Mouse (Mus musculus): ENCODE results near the gene Ensa. TPM values are rescaled to one million over a fixed set of nuclear protein-coding genes. Genes with fewer than 3 reads are reported as not detected.
A peak's percentile ranks its signal among the peaks of the same experiment; 100 is the strongest.
"Not testable (repeated sequence)": the region's sequence is repeated elsewhere in the genome, so short reads cannot be mapped to it uniquely, and the experiment has no call there.

Ensa gene
- polyA plus RNA-seq, 1 experiment: not detected

DNA sequence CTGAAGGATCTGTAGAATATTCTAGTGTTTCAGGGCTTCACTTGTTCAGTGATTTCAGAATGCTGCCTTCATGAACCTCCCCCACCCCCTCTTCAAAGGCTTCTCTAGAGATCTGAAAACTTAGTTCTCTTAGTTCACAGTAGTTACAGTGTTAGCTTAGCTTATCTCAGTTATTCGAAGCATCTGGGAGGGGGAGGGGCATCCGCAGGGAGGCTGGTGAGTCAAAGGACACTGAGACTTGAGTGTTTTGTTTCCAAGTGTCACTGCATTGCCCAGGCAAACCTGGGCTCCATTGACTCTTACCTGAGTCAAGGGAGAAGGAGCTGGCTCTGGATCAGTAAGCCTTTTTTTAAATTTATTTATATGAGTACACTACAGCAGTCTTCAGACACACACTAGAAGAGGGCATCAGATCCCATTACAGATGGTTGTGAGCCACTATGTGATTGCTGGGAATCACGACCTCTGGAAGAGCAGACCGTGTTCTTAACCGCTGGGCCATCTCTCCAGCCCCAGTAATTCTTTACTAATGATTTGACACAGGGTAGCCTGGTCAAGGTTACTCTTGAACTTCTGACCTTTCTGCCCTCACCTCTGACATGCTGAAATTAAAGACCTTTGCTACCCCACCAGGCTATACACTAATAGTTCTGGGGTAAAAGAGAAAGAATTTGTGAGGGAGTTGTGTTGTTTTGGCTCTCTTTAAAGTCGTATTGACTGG, 41.5 kb downstream of the Ensa start:
- no peak overlapping the region for H3K4me3 ChIP-seq (ENCODE audit: insufficient read depth, low read depth, low read length)
- no peak for TF ChIP-seq CTCF (IDR thresholded peaks at IDR 0.05; ENCODE audit: insufficient read depth, low read depth, low read length)
- no peak for TF ChIP-seq POLR2A (IDR thresholded peaks at IDR 0.05; ENCODE audit: insufficient read depth, low read depth, low read length)
- no peak overlapping the region for H3K27ac ChIP-seq (ENCODE audit: insufficient read depth, low read depth, low read length)
- WGBS: 64% methylated on average over 6 of the region's 6 CpGs
- H3K4me1 ChIP-seq (ENCODE audit: control insufficient read depth, insufficient read depth, low read length): peaks cover 23% of the 10 kb centered on the region

DNA sequence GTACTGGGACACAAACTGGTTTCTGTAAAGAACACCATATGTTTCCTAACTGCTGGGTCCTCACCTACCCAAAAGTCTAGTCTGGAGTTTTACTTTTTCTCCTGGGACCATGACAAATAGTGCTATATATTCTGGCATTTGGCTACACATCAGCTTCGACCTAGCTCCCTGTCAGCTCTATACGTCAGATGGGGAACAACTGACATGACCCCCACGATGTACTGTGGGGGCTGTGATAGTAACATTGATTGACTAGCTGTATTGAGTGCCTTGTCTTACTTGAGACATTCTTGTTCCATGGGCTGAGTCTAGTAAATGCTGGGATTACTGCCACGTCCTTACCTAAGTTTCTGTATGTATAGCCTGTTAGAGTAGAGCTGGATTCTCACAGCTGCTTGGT, 42.7 kb downstream of the Ensa start:
- Histone ChIP-seq H3K4me3 (ENCODE audit: insufficient read depth, low read depth, low read length) (no peak overlapping the region), H3K4me1 (ENCODE audit: control insufficient read depth, insufficient read depth, low read length) (peaks cover 25% of the 10 kb centered on the region), H3K27ac (ENCODE audit: insufficient read depth, low read depth, low read length) (peak overlapping the region; percentile 57; the same call in 1 of the 2 replicates)
- WGBS: 37% methylated on average over 4 of the region's 4 CpGs
- TF ChIP-seq POLR2A (IDR thresholded peaks at IDR 0.05; ENCODE audit: insufficient read depth, low read depth, low read length): no peak
- no peak for TF ChIP-seq CTCF (IDR thresholded peaks at IDR 0.05; ENCODE audit: insufficient read depth, low read depth, low read length)

DNA sequence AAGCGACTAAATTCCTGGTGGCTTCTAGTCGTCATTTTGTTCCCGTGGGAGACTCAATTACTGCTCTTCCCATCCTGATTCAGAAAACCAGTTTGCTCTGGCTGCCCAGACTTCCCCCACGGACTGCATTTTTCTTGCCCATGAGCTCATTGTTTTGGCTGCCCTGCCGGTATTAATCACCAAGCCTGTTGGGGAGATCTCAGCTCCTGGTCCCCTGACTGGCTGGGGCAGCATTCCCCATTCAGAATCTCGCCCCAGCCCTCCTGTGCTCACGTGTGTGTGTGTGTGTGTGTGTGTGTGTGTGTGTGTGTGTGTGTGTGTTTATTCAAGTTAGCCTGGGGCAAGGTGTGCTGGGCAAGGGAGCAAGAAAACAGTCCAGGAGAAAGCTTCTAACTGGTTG, 43.2 kb downstream of the Ensa start:
- WGBS: 5% methylated on average over 7 of the region's 7 CpGs
- Histone ChIP-seq H3K27ac (ENCODE audit: insufficient read depth, low read depth, low read length) (peak overlapping the region; percentile 57), H3K4me1 (ENCODE audit: control insufficient read depth, insufficient read depth, low read length) (peaks cover 27% of the 10 kb centered on the region), H3K4me3 (ENCODE audit: insufficient read depth, low read depth, low read length) (no peak overlapping the region)
- TF ChIP-seq CTCF (IDR thresholded peaks at IDR 0.05; ENCODE audit: insufficient read depth, low read depth, low read length) (no peak), POLR2A (IDR thresholded peaks at IDR 0.05; ENCODE audit: insufficient read depth, low read depth, low read length) (no peak)

DNA sequence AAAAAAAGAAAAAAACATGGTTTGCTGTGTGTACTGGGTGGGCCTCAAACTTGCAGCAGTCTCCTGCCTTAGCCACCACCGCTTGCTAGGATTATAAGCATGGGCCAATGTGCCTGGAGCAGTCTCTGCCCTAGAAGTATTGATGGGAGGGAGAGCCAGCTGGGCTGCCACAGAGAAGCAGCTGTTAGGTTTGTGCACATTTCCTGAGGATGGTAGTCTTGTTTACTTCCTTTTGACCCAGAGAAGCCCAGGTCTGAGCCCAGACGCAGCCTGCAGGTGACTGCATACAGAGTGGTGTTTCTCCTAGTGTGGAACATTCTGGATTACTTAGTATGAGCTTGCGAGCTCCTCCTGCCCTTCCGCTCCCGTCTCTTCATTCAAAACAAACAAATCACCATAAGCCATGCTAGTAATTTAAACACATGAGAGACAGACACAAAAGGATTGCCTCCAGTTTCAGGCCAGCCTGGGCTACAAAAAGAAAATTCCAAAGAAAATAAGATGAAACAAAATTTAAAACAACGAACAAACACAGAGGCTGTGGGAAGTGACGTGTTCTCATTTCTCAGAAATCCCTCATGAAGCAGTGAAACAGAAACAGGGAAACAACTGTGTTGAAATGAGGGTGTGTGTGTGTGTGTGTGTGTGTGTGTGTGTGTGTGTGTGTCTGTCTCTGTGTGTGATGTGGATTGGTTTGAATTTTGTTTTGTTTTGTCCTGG, 44.0 kb downstream of the Ensa start:
- Histone ChIP-seq H3K4me3 (ENCODE audit: insufficient read depth, low read depth, low read length) (no peak overlapping the region), H3K27ac (ENCODE audit: insufficient read depth, low read depth, low read length) (peak overlapping the region; percentile 57; the same call in 1 of the 2 replicates), H3K4me1 (ENCODE audit: control insufficient read depth, insufficient read depth, low read length) (peaks cover 34% of the 10 kb centered on the region)
- 58% methylated on average over 7 of the region's 7 CpGs for whole genome bisulfite sequencing
- TF ChIP-seq CTCF (IDR thresholded peaks at IDR 0.05; ENCODE audit: insufficient read depth, low read depth, low read length) (no peak), POLR2A (IDR thresholded peaks at IDR 0.05; ENCODE audit: insufficient read depth, low read depth, low read length) (no peak)

DNA sequence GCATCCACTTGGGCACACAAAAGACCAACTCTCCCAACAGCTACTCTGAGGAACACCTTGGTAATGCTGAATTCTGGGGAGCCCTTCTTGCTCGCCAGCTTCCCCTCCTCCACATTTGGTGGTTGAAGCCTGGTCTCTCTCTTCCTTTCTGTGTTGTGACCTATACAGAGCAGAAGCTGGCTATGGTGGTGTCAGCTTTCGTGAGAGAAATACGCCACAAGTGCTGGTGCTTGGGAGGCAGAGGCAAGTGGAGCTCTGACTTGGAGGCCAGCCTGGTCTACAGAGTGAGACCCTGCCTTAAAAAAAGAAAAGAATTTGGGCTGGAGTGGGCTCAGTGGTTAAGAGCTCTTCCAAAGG, 44.5 kb downstream of the Ensa start:
- 92% methylated on average over 3 of the region's 3 CpGs for WGBS
- peak overlapping the region; percentile 57; the same call in 1 of the 2 replicates for H3K27ac ChIP-seq (ENCODE audit: insufficient read depth, low read depth, low read length)
- no peak for TF ChIP-seq POLR2A (IDR thresholded peaks at IDR 0.05; ENCODE audit: insufficient read depth, low read depth, low read length)
- TF ChIP-seq CTCF (IDR thresholded peaks at IDR 0.05; ENCODE audit: insufficient read depth, low read depth, low read length): no peak
- H3K4me3 ChIP-seq (ENCODE audit: insufficient read depth, low read depth, low read length): no peak overlapping the region
- H3K4me1 ChIP-seq (ENCODE audit: control insufficient read depth, insufficient read depth, low read length): peaks cover 39% of the 10 kb centered on the region

DNA sequence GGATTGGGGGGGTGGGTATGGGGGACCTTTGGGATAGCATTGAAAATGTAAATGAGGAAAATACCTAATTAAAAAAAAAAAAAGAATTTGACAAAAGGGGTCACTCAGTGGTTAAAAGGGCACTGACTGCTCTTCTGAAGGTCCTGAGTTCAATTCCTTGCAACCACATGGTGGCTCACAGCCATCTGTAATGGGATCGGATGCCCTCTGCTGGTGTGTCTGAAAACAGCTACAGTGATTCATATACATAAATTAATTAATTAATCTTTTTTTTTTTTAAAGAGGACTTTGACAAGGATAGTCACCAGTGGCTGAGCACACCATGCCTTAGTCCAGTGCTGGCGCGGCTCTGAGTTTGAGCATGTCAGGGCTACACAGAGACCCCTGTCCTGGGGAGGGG, 45.6 kb downstream of the Ensa start:
- peaks cover 44% of the 10 kb centered on the region for H3K4me1 ChIP-seq (ENCODE audit: control insufficient read depth, insufficient read depth, low read length)
- WGBS: 92% methylated on average over 3 of the region's 3 CpGs
- not testable (repeated sequence) for H3K4me3 ChIP-seq (ENCODE audit: insufficient read depth, low read depth, low read length); H3K27ac ChIP-seq (ENCODE audit: insufficient read depth, low read depth, low read length)

DNA sequence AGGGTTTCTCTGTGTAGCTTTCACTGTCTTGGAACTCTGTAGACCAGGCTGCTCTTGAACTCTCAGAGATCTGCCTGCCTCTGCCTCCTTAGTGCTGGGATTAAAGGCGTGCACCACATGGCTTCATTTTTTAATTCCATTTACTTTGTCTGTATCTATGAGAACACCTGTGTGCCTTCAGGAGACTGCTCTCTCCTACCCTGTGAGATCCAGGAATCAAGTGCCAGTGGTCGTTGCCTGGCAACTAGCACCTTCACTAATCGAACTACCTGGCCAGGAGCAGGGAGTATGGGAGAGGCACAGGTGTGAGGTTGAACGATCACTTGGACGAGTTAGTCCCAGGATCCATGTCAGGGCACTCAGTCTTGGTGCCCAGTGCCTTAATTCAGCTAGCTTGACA, 46.4 kb downstream of the Ensa start:
- peaks cover 47% of the 10 kb centered on the region for H3K4me1 ChIP-seq (ENCODE audit: control insufficient read depth, insufficient read depth, low read length)
- no peak overlapping the region for H3K27ac ChIP-seq (ENCODE audit: insufficient read depth, low read depth, low read length)
- no peak overlapping the region for H3K4me3 ChIP-seq (ENCODE audit: insufficient read depth, low read depth, low read length)
- TF ChIP-seq POLR2A (IDR thresholded peaks at IDR 0.05; ENCODE audit: insufficient read depth, low read depth, low read length) (no peak), CTCF (IDR thresholded peaks at IDR 0.05; ENCODE audit: insufficient read depth, low read depth, low read length) (no peak)
- WGBS: 92% methylated on average over 5 of the region's 5 CpGs

- peak overlapping the region; percentile 34; the same call in 1 of the 2 replicates for H3K27ac ChIP-seq (ENCODE audit: insufficient read depth, low read depth, low read length)
- WGBS: 44% methylated on average over 3 of the region's 3 CpGs
- peaks cover 54% of the 10 kb centered on the region for H3K4me1 ChIP-seq (ENCODE audit: control insufficient read depth, insufficient read depth, low read length)
- H3K4me3 ChIP-seq (ENCODE audit: insufficient read depth, low read depth, low read length): no peak overlapping the region
- TF ChIP-seq POLR2A (IDR thresholded peaks at IDR 0.05; ENCODE audit: insufficient read depth, low read depth, low read length) (no peak), CTCF (IDR thresholded peaks at IDR 0.05; ENCODE audit: insufficient read depth, low read depth, low read length) (no peak)
These were observed 47.7 kb downstream of the Ensa start for GRCm38 (mm10) chr3:95672461-95672860.

GRCm38 (mm10) chr3:95672861-95673706, 48.3 kb downstream of the Ensa start:
- H3K4me3 ChIP-seq (ENCODE audit: insufficient read depth, low read depth, low read length): no peak overlapping the region
- WGBS: 54% methylated on average over 10 of the region's 10 CpGs
- TF ChIP-seq POLR2A (IDR thresholded peaks at IDR 0.05; ENCODE audit: insufficient read depth, low read depth, low read length) (no peak), CTCF (IDR thresholded peaks at IDR 0.05; ENCODE audit: insufficient read depth, low read depth, low read length) (no peak)
- H3K4me1 ChIP-seq (ENCODE audit: control insufficient read depth, insufficient read depth, low read length): peaks cover 50% of the 10 kb centered on the region
- H3K27ac ChIP-seq (ENCODE audit: insufficient read depth, low read depth, low read length): peak overlapping the region; percentile 54; the same call in 1 of the 2 replicates
